Mouse (Mus musculus): Measurements from ENCODE around the gene Fgfr2. TPM values are rescaled to one million over a fixed set of nuclear protein-coding genes. Genes with fewer than 3 reads are reported as not detected.

The Fgfr2 gene
- polyA plus RNA-seq, 1 experiment from 2014 or later, result 86.9 TPM

DNA sequence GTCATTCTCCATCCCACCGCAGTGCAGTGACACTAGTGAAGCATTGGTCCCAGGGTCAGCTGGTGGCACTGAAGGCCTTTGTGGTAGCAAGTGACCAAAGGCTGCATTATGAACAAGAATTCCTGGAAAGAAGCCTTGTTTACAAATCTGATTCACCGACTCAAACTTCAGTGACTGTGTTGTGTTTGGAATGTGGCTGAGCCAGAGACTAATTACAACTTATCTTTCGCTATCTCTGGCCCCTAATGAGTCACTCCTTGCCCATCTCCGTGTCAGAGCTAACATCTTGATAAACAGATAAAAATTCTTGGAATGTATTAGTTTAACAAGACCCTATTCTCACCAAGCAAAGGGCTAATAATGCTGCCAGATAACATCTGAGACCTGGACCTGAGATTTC, 778.5 kb downstream of the Fgfr2 start:
- no peaks in the 10 kb centered on the region for H3K36me3 ChIP-seq (ENCODE audit: control insufficient read depth, insufficient read depth, low read length)
- H3K4me3 ChIP-seq (ENCODE audit: low read depth, low read length), result no peak overlapping the region
- no peak overlapping the region for H3K27ac ChIP-seq (ENCODE audit: low read depth, low read length)
- no peaks in the 10 kb centered on the region for H3K9me3 ChIP-seq (ENCODE audit: control insufficient read depth, low read length)
- no peak overlapping the region for H3K9ac ChIP-seq (ENCODE audit: low read length)
- 86% methylated on average over 4 of the region's 4 CpGs for WGBS
- H3K4me2 ChIP-seq (ENCODE audit: low read depth), result no peak overlapping the region
- DNase-seq (ENCODE audit: low spot score) (no peak), ATAC-seq (ENCODE audit: insufficient read depth, low FRiP score, low TSS enrichment) (no peak)
- no peaks in the 10 kb centered on the region for H3K4me1 ChIP-seq (ENCODE audit: control insufficient read depth, insufficient read depth, low read length)
- no peaks in the 10 kb centered on the region for H3K27me3 ChIP-seq (ENCODE audit: control insufficient read depth, insufficient read depth, low read length)

DNA sequence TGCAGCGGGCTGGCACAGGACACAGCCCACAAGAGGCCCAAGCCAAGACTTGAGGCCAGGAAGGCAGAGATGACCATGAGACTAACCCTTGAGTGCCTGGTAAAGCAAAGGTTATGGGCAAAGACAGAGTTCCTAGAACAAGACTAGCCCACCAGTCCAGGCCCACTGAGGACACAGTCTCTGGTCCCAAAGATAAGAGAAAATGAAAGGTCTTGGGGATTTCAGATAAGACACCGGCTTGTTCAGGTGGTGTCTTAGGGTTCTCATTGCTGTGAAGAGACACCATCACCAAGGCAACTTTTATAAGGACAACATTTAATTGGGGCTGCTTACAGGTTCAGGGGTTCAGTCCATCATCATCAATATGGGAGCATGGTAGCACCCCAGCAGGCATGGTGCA, 779.2 kb downstream of the Fgfr2 start:
- no peaks in the 10 kb centered on the region for H3K4me1 ChIP-seq (ENCODE audit: control insufficient read depth, insufficient read depth, low read length)
- H3K9ac ChIP-seq (ENCODE audit: low read length), result no peak overlapping the region
- DNase-seq (ENCODE audit: low spot score) (no peak), ATAC-seq (ENCODE audit: insufficient read depth, low FRiP score, low TSS enrichment) (no peak)
- H3K4me2 ChIP-seq (ENCODE audit: low read depth), result no peak overlapping the region
- H3K27ac ChIP-seq (ENCODE audit: low read depth, low read length), result no peak overlapping the region
- WGBS, result 96% methylated on average over 2 of the region's 2 CpGs
- no peaks in the 10 kb centered on the region for H3K36me3 ChIP-seq (ENCODE audit: control insufficient read depth, insufficient read depth, low read length)
- H3K27me3 ChIP-seq (ENCODE audit: control insufficient read depth, insufficient read depth, low read length), result no peaks in the 10 kb centered on the region
- H3K9me3 ChIP-seq (ENCODE audit: control insufficient read depth, low read length), result no peaks in the 10 kb centered on the region
- H3K4me3 ChIP-seq (ENCODE audit: low read depth, low read length), result no peak overlapping the region

DNA sequence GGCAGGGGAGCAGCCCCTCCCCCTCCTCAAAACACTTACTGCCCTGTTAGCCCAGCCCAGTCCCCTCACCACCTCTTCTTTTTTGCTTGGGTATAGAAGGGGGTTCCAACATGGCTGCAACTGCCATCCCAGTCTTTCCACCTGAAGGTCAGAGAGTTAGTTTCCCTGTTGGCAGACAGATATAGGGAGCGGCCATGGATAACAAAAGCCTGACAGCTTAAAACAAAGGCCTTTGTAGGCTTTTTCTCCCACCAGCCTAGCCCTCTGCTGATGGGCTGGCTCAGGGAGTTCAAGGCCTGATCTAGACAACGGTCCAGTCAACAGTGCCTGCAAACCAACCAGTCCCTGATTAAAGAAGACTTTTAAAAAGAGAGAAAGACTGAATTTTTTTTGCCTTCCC, 780.0 kb downstream of the Fgfr2 start:
- H3K4me2 ChIP-seq (ENCODE audit: low read depth), result no peak overlapping the region
- H3K27me3 ChIP-seq (ENCODE audit: control insufficient read depth, insufficient read depth, low read length), result no peaks in the 10 kb centered on the region
- no peaks in the 10 kb centered on the region for H3K36me3 ChIP-seq (ENCODE audit: control insufficient read depth, insufficient read depth, low read length)
- H3K9me3 ChIP-seq (ENCODE audit: control insufficient read depth, low read length), result no peaks in the 10 kb centered on the region
- no peak overlapping the region for H3K4me3 ChIP-seq (ENCODE audit: low read depth, low read length)
- WGBS, result 85% methylated on average over 2 of the region's 2 CpGs
- no peaks in the 10 kb centered on the region for H3K4me1 ChIP-seq (ENCODE audit: control insufficient read depth, insufficient read depth, low read length)
- no peak overlapping the region for H3K27ac ChIP-seq (ENCODE audit: low read depth, low read length)
- DNase-seq (ENCODE audit: low spot score) (no peak), ATAC-seq (ENCODE audit: insufficient read depth, low FRiP score, low TSS enrichment) (no peak)
- H3K9ac ChIP-seq (ENCODE audit: low read length), result no peak overlapping the region

GRCm38 (mm10) chr7:132339041-132339839, 783.9 kb downstream of the Fgfr2 start:
- DNase-seq (ENCODE audit: low spot score) (no peak), ATAC-seq (ENCODE audit: insufficient read depth, low FRiP score, low TSS enrichment) (no peak)
- peaks cover 6% of the 10 kb centered on the region; the same call in 1 of the 2 replicates for H3K4me1 ChIP-seq (ENCODE audit: control insufficient read depth, insufficient read depth, low read length)
- H3K27me3 ChIP-seq (ENCODE audit: control insufficient read depth, insufficient read depth, low read length), result no peaks in the 10 kb centered on the region
- no peaks in the 10 kb centered on the region for H3K9me3 ChIP-seq (ENCODE audit: control insufficient read depth, low read length)
- H3K4me2 ChIP-seq (ENCODE audit: low read depth), result no peak overlapping the region
- no peak overlapping the region for H3K4me3 ChIP-seq (ENCODE audit: low read depth, low read length)
- H3K36me3 ChIP-seq (ENCODE audit: control insufficient read depth, insufficient read depth, low read length), result no peaks in the 10 kb centered on the region
- 87% methylated on average over 14 of the region's 14 CpGs for WGBS
- no peak overlapping the region for H3K9ac ChIP-seq (ENCODE audit: low read length)
- no peak overlapping the region for H3K27ac ChIP-seq (ENCODE audit: low read depth, low read length)

DNA sequence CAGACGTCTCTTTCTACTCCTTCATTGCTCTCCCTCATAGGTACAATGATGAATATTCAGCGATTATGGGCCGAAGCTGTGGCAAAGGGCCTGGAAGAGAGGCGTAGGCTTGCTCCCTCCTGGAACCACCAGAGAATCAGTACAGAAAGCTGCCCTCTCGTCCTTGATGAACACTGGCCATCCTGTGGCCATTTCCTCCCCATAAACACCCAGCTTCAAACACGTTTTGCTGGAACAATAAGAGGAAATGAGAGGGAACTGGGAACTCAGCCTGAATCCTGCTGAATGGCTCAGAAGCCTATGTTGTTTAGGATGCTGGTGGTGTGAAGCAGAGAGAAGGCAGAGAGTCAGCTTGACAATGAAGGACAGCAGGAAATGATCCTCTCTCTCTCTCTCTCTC, 784.8 kb downstream of the Fgfr2 start:
- Histone ChIP-seq H3K27me3 (ENCODE audit: control insufficient read depth, insufficient read depth, low read length) (no peaks in the 10 kb centered on the region), H3K9ac (ENCODE audit: low read length) (no peak overlapping the region), H3K9me3 (ENCODE audit: control insufficient read depth, low read length) (no peaks in the 10 kb centered on the region), H3K4me2 (ENCODE audit: low read depth) (no peak overlapping the region), H3K27ac (ENCODE audit: low read depth, low read length) (no peak overlapping the region), H3K36me3 (ENCODE audit: control insufficient read depth, insufficient read depth, low read length) (no peaks in the 10 kb centered on the region), H3K4me3 (ENCODE audit: low read depth, low read length) (no peak overlapping the region), H3K4me1 (ENCODE audit: control insufficient read depth, insufficient read depth, low read length) (peaks cover 6% of the 10 kb centered on the region; the same call in 1 of the 2 replicates)
- DNase-seq (ENCODE audit: low spot score), result no peak
- 65% methylated on average over 6 of the region's 6 CpGs for WGBS
- ATAC-seq (ENCODE audit: insufficient read depth, low FRiP score, low TSS enrichment), result no peak

- 79% methylated on average over 11 of the region's 11 CpGs for WGBS
- Histone ChIP-seq H3K27me3 (ENCODE audit: control insufficient read depth, insufficient read depth, low read length) (no peaks in the 10 kb centered on the region), H3K36me3 (ENCODE audit: control insufficient read depth, insufficient read depth, low read length) (no peaks in the 10 kb centered on the region), H3K4me1 (ENCODE audit: control insufficient read depth, insufficient read depth, low read length) (peaks cover 6% of the 10 kb centered on the region; the same call in 1 of the 2 replicates), H3K4me3 (ENCODE audit: low read depth, low read length) (no peak overlapping the region), H3K9ac (ENCODE audit: low read length) (no peak overlapping the region), H3K27ac (ENCODE audit: low read depth, low read length) (no peak overlapping the region), H3K4me2 (ENCODE audit: low read depth) (no peak overlapping the region), H3K9me3 (ENCODE audit: control insufficient read depth, low read length) (no peaks in the 10 kb centered on the region)
- no peak for ATAC-seq (ENCODE audit: insufficient read depth, low FRiP score, low TSS enrichment)
- DNase-seq (ENCODE audit: low spot score), result no peak
Measured at GRCm38 (mm10) chr7:132337268-132337917, 785.8 kb downstream of the Fgfr2 start.

GRCm38 (mm10) chr7:132336781-132337180, 786.4 kb downstream of the Fgfr2 start:
- Histone ChIP-seq H3K4me1 (ENCODE audit: control insufficient read depth, insufficient read depth, low read length) (peaks cover 9% of the 10 kb centered on the region; the same call in 1 of the 2 replicates), H3K36me3 (ENCODE audit: control insufficient read depth, insufficient read depth, low read length) (no peaks in the 10 kb centered on the region), H3K27me3 (ENCODE audit: control insufficient read depth, insufficient read depth, low read length) (no peaks in the 10 kb centered on the region), H3K4me3 (ENCODE audit: low read depth, low read length) (no peak overlapping the region), H3K9ac (ENCODE audit: low read length) (no peak overlapping the region), H3K4me2 (ENCODE audit: low read depth) (no peak overlapping the region), H3K9me3 (ENCODE audit: control insufficient read depth, low read length) (no peaks in the 10 kb centered on the region), H3K27ac (ENCODE audit: low read depth, low read length) (no peak overlapping the region)
- no peak for DNase-seq (ENCODE audit: low spot score)
- no peak for ATAC-seq (ENCODE audit: insufficient read depth, low FRiP score, low TSS enrichment)
- 76% methylated on average over 3 of the region's 3 CpGs for WGBS

- no peak for DNase-seq (ENCODE audit: low spot score)
- H3K4me1 ChIP-seq (ENCODE audit: control insufficient read depth, insufficient read depth, low read length), result peaks cover 15% of the 10 kb centered on the region; the same call in 1 of the 2 replicates
- H3K27ac ChIP-seq (ENCODE audit: low read depth, low read length), result no peak overlapping the region
- no peak for ATAC-seq (ENCODE audit: insufficient read depth, low FRiP score, low TSS enrichment)
- no peaks in the 10 kb centered on the region for H3K27me3 ChIP-seq (ENCODE audit: control insufficient read depth, insufficient read depth, low read length)
- 94% methylated on average over 4 of the region's 4 CpGs for WGBS
- H3K9me3 ChIP-seq (ENCODE audit: control insufficient read depth, low read length), result no peaks in the 10 kb centered on the region
- no peak overlapping the region for H3K4me3 ChIP-seq (ENCODE audit: low read depth, low read length)
- H3K9ac ChIP-seq (ENCODE audit: low read length), result no peak overlapping the region
- no peaks in the 10 kb centered on the region for H3K36me3 ChIP-seq (ENCODE audit: control insufficient read depth, insufficient read depth, low read length)
- H3K4me2 ChIP-seq (ENCODE audit: low read depth), result no peak overlapping the region
Measured at GRCm38 (mm10) chr7:132335367-132335766, 787.8 kb downstream of the Fgfr2 start.

DNA sequence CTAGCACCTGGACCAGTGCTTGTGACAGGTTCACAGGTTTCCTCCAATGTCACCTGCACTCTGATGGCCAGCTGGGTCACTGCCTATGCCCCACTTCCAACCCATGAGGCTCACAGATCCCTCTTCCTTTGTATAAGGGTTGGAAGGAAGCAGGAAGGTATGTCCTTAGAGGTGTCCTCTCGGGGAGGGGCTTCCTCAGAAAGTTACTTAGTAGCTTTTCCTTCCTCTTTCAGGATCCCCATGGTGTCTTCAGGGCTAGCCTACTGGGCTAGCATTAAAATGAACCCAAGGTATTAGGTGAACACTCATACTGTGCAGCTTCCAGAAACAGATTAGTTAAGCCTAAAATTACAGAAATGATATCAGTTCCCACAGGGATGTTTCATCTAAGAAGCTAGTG, 790.1 kb downstream of the Fgfr2 start:
- DNase-seq (ENCODE audit: low spot score) (no peak), ATAC-seq (ENCODE audit: insufficient read depth, low FRiP score, low TSS enrichment) (no peak)
- H3K4me2 ChIP-seq (ENCODE audit: low read depth), result no peak overlapping the region
- no peak overlapping the region for H3K9ac ChIP-seq (ENCODE audit: low read length)
- no peaks in the 10 kb centered on the region for H3K9me3 ChIP-seq (ENCODE audit: control insufficient read depth, low read length)
- no peaks in the 10 kb centered on the region for H3K27me3 ChIP-seq (ENCODE audit: control insufficient read depth, insufficient read depth, low read length)
- no peaks in the 10 kb centered on the region for H3K36me3 ChIP-seq (ENCODE audit: control insufficient read depth, insufficient read depth, low read length)
- H3K27ac ChIP-seq (ENCODE audit: low read depth, low read length), result no peak overlapping the region
- H3K4me1 ChIP-seq (ENCODE audit: control insufficient read depth, insufficient read depth, low read length), result peaks cover 15% of the 10 kb centered on the region; the same call in 1 of the 2 replicates
- WGBS, result 86% methylated on average over 1 of the region's 1 CpGs
- no peak overlapping the region for H3K4me3 ChIP-seq (ENCODE audit: low read depth, low read length)
